14 mouse cellular contexts compared by ENCODE assay signal in genomic region chr1:107581220-107581619, GRCm38 (mm10). TPM values are rescaled to one million over a fixed set of nuclear protein-coding genes. Genes with fewer than 3 reads are reported as not detected.
DNase-seq lines count a peak whose midpoint lies in the region; ATAC-seq lines count a peak whose summit lies in the region.
"Had no signal": no experiment of that assay in that cellular context is flagged by ENCODE, and none has a peak within 500 bp of the region (broad histone marks: within the 10 kb centered on the region; RNA-seq: fewer than 3 reads in every experiment).

No protein-coding gene starts in this region.

- no peak for ATAC-seq in cerebellum, adult (ENCODE audit: insufficient number of reproducible peaks, low FRiP score, low TSS enrichment)
- ATAC-seq in megakaryocyte-erythroid progenitor cell, adult 5-6 weeks (replicated peaks; ENCODE audit: low FRiP score, low TSS enrichment, poor library complexity, severe bottlenecking) = no peak
- ATAC-seq: hindbrain, embryonic 16.5 days; intestine, embryonic 16.5 days; liver, embryonic 12.5 days had no signal

- DNase-seq in frontal cortex, adult 2 months (ENCODE audit: extremely low spot score in 1 of 2, low spot score in 1 of 2) = peak; percentile 75
- no peak for DNase-seq in frontal cortex, postnatal 14 days (ENCODE audit: low spot score in 2 of 2)
- DNase-seq in right cerebral cortex, adult 2 months (ENCODE audit: low spot score in 2 of 2) = peak; percentile 49 to 61
- DNase-seq in right cerebral cortex, postnatal 4 days = no peak
- DNase-seq in left cerebral cortex, postnatal 36 days (ENCODE audit: low spot score in 2 of 2) = peak; percentile 42 to 67
- DNase-seq: adrenal gland, postnatal 25 days; gastrocnemius, postnatal 36 days; thymus, postnatal 36 days had no signal

- intact Hi-C loops in left cerebral cortex, postnatal 36 days (cut with DNase I) = no loop called here

RNA-seq across cellular contexts. Expression of gene Serpinb8, which starts 8.6 kb away (rescaled TPM):
- polyA plus RNA-seq in frontal cortex, adult 2 months (2012; rRNA removed) = 6.8 and 7.3 TPM in 2 replicates
- 10 to 100 TPM; 12.8 to 15.5 TPM for total RNA-seq in left cerebral cortex, postnatal 36 days (2021)
- not detected in 2 replicates for total RNA-seq in megakaryocyte-erythroid progenitor cell, adult 5-6 weeks (2014; fragmentation: Nextera tagmentation)
- total RNA-seq in megakaryocyte-erythroid progenitor cell, adult 5-6 weeks (2017) = 0.15 TPM in 1 of 2 replicates, not detected in the other
- total RNA-seq: MEL had no signal

Comparison
In these comparisons a context has a peak if more than half of its experiments do, and no peak if none do; other contexts are left out.
1. DNase-seq: peak in frontal cortex, adult 2 months (2 of 2), right cerebral cortex, adult 2 months (2 of 2) and left cerebral cortex, postnatal 36 days (2 of 2); none in frontal cortex, postnatal 14 days (0 of 2) and right cerebral cortex, postnatal 4 days (single experiment).
2. RNA of gene Serpinb8, which starts 8.6 kb away (total RNA-seq): 12.8 to 15.5 TPM in left cerebral cortex, postnatal 36 days; 0.15 TPM in megakaryocyte-erythroid progenitor cell, adult 5-6 weeks; every median in the first group is over 10 times any median in the second.